Mouse (Mus musculus) kidney, adult 18-20 months (tissue): ENCODE results near the gene Zmpste24.
"Not testable (repeated sequence)": the region's sequence is repeated elsewhere in the genome, so short reads cannot be mapped to it uniquely, and the experiment has no call there.

Source experiments
- DNase-seq: peaks from one replicate; pipeline ENCODE4 v3.0.0; 2021

Gene Zmpste24

GRCm38 (mm10) chr4:121097650-121098378 lies at the start of gene Zmpste24:
Gene Zmpste24 (minus strand): TSS chr4:121098241.
- DNase-seq, result peak; percentile 89

GRCm38 (mm10) chr4:121109126-121109525 lies 11.1 kb upstream of the Zmpste24 start, which contains the start of gene Tmco2:
Gene Tmco2 (minus strand): TSS chr4:121109226.
- no peak for DNase-seq

GRCm38 (mm10) chr4:121103304-121103703 lies 5.3 kb upstream of the Zmpste24 start:
- no peak for DNase-seq

GRCm38 (mm10) chr4:121090211-121090610 lies 7.8 kb downstream of the Zmpste24 start:
- peak; percentile 27 for DNase-seq

GRCm38 (mm10) chr4:121088696-121089095 lies 9.3 kb downstream of the Zmpste24 start:
- DNase-seq, result no peak

- DNase-seq, result no peak
Observed at GRCm38 (mm10) chr4:121084506-121084905, 13.5 kb downstream of the Zmpste24 start.

- no peak for DNase-seq
Observed at GRCm38 (mm10) chr4:121080395-121080794, 17.6 kb downstream of the Zmpste24 start.

- peak; percentile 14 for DNase-seq
Observed at GRCm38 (mm10) chr4:121077915-121078646, 20.0 kb downstream of the Zmpste24 start.

- no peak for DNase-seq
Observed at GRCm38 (mm10) chr4:121074250-121074649, 23.8 kb downstream of the Zmpste24 start.

GRCm38 (mm10) chr4:121065336-121065735 lies 32.7 kb downstream of the Zmpste24 start:
- no peak for DNase-seq

GRCm38 (mm10) chr4:121059218-121059617 lies 38.8 kb downstream of the Zmpste24 start:
- DNase-seq, result not testable (repeated sequence)

- no peak for DNase-seq
Observed at GRCm38 (mm10) chr4:121057032-121057431, 41.0 kb downstream of the Zmpste24 start.

- no peak for DNase-seq
Observed at GRCm38 (mm10) chr4:121056342-121056741, 41.7 kb downstream of the Zmpste24 start.

- no peak for DNase-seq
Observed at GRCm38 (mm10) chr4:121052454-121053323, 45.4 kb downstream of the Zmpste24 start.

- no peak for DNase-seq
Observed at GRCm38 (mm10) chr4:121051863-121052262, 46.2 kb downstream of the Zmpste24 start.

GRCm38 (mm10) chr4:121042946-121043345 lies 55.1 kb downstream of the Zmpste24 start:
- DNase-seq, result no peak

- DNase-seq, result no peak
Observed at GRCm38 (mm10) chr4:121042472-121042871, 55.6 kb downstream of the Zmpste24 start.

GRCm38 (mm10) chr4:121040897-121041671 lies 57.0 kb downstream of the Zmpste24 start:
- peak; percentile 55 for DNase-seq

- DNase-seq, result no peak
Observed at GRCm38 (mm10) chr4:121040323-121040722, 57.7 kb downstream of the Zmpste24 start.

- DNase-seq, result no peak
Observed at GRCm38 (mm10) chr4:121039331-121040115, 58.5 kb downstream of the Zmpste24 start, which contains the start of gene Col9a2. Gene Col9a2 (plus strand): TSS chr4:121039385.

- no peak for DNase-seq
Observed at GRCm38 (mm10) chr4:121033006-121033405, 65.0 kb downstream of the Zmpste24 start.
